Mouse (Mus musculus): ENCODE measurements around the gene Smad1.

- no peak for TF ChIP-seq CTCF (IDR thresholded peaks at IDR 0.05; ENCODE audit: borderline replicate concordance, extremely low read depth, insufficient read depth, insufficient read length)
- no peak for TF ChIP-seq POLR2A (IDR thresholded peaks at IDR 0.05; ENCODE audit: borderline replicate concordance, extremely low read depth, insufficient read depth, insufficient read length, poor library complexity, severe bottlenecking)
Measured at GRCm38 (mm10) chr8:79350805-79351204, 48.5 kb downstream of the Smad1 start.
